Mouse (Mus musculus) bone marrow macrophage, adult 2 months (primary cell): ENCODE data around the gene Bok.

Experiments
- CTCF ChIP-seq: IDR thresholded peaks from 2 replicates; pipeline ENCODE4 v1.5.1; 2012; ENCODE audit warnings: low read depth, mild to moderate bottlenecking, low read length, moderate library complexity
- POLR2A ChIP-seq: IDR thresholded peaks from 2 replicates; pipeline ENCODE4 v1.6.1; 2012; ENCODE audit warnings: mild to moderate bottlenecking, low read depth, low read length, borderline replicate concordance

DNA sequence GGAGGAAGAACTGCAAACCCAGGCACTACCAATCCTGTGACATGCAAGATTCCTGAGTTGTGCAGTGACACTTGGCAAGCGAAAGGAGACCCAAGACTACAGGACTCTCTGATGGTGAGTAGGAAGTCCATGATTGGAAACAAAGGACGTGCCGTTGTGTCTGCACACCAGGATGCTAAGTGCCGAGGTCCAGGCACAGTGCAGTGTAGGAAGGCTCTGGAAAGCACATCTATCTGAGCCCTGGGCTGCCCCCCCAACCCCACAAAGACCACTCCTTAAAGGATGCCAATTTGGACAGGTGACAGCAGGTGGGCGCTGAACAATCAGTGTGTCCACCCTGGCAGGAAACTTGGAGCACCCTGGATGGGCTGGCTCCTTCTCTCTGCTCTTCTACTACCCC, 45.6 kb downstream of the Bok start:
- no peak for TF ChIP-seq CTCF
- no peak for TF ChIP-seq POLR2A
